Mouse (Mus musculus): ENCODE measurements around the gene Ctbs. TPM values are rescaled to one million over a fixed set of nuclear protein-coding genes. Genes with fewer than 3 reads are reported as not detected.

Ctbs gene
- polyA plus RNA-seq, 1 experiment = not detected

DNA sequence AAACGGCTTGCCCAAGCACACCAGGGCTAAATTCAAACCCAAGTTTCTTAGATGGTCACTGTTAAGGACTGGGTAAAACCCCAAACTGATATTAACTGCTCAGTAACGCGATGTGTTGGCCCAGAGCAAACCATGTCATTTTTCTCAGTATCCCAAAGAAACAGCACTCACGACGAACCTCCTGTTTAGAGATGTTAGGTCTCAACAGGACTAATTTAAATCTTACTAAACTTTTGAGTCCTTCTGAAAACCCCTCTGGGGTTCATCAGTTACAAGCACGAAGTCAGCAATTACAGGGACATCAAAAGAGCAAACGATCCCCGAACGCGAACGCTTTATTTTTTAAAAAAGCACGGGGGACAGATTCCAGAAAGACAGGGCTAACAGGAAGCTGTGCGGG lies 49.4 kb downstream of the Ctbs start:
- H3K4me3 ChIP-seq (ENCODE audit: insufficient read depth, low read depth, low read length) = peak overlapping the region; percentile 61
- no peak overlapping the region for H3K27ac ChIP-seq (ENCODE audit: insufficient read depth, low read depth, low read length)
- TF ChIP-seq CTCF (IDR thresholded peaks at IDR 0.05; ENCODE audit: insufficient read depth, low read depth, low read length) = no peak
- 10% methylated on average over 13 of the region's 13 CpGs for WGBS
- H3K4me1 ChIP-seq (ENCODE audit: control insufficient read depth, insufficient read depth, low read length) = peaks cover 4% of the 10 kb centered on the region

DNA sequence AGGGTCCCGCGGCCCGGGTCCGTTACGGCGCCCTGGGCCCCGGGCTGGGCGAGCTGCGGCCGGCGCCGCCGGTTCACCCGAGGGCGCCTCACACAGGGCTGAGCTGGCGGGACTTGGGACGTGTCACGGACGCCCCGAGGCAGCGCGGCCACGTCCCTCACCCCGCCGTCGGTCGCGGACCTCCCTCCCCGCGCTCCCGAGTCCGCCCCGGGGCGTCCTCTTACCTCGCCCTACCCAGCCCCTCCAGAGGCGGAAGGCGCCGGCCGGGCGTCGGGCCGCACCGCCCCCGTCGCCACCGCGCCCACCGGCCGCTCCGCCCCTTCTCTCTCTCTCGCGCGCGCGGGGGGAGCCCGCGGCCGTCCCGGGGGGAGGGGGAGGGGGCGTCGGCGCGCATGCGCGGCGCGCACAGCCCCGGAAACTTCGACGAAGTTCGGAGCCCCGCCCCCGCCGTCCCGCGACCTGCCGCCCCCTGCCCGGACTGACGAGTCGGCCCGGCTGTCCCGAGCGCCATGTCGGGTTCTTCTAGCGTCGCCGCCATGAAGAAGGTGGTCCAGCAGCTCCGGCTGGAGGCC lies 49.9 kb downstream of the Ctbs start, which contains the start of the genes Spata1 and Gng5:
Gene Spata1 (minus strand): TSS at position 323 of the 572 bp plus-strand sequence.
Gene Gng5 (plus strand): TSS at position 377 of the 572 bp plus-strand sequence.
- TF ChIP-seq POLR2A (IDR thresholded peaks at IDR 0.05; ENCODE audit: insufficient read depth, low read depth, low read length) = peak; percentile 36; the same call in 1 of the 2 replicates
- no peak for TF ChIP-seq CTCF (IDR thresholded peaks at IDR 0.05; ENCODE audit: insufficient read depth, low read depth, low read length)
- Histone ChIP-seq H3K27ac (ENCODE audit: insufficient read depth, low read depth, low read length) (peak within 1 kb of the TSS; percentile 75; the same call in 1 of the 2 replicates), H3K4me1 (ENCODE audit: control insufficient read depth, insufficient read depth, low read length) (peaks cover 4% of the 10 kb centered on the region), H3K4me3 (ENCODE audit: insufficient read depth, low read depth, low read length) (peak within 1 kb of the TSS; percentile 61)
- WGBS = under 1% methylated on average over 79 of the region's 88 CpGs

DNA sequence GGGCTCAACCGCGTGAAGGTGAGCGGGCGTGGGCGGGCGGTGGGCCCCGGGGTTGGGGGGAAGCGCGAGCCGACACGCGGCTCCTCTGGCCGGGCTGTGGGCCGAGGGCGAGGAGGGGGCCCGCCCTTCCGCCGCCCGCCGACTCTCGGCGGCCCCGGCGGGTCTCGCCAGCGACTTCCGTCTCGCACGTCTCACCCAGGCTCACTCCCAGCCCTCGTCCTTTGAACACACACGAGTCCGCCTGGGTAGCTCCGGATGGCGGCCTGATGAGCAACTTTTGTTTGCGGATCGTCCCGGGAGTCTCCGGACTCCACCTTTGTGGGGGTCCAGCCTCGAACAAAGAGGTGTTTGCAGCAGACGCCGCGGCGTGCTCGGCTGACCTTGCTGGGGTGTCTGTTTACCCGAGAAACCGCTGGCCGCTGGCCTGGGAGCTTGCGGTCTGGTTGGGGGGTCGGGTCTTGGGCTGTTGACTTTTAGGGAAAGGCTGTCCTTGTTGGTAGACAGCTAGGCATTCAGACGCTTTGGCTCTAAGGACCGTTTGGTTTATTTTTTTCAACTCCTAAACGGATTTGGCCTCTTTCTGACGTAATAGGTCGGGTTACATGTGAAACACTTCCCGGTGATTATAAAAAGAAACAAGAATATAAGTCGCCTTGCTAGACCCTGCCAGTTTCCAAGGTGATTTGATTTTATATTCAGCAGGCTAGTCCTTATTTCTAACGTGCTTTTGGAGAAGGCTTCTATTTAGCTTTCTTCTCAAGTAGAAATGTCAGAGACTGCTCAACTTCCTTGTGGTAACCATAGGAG lies 50.6 kb downstream of the Ctbs start:
- Histone ChIP-seq H3K27ac (ENCODE audit: insufficient read depth, low read depth, low read length) (peak overlapping the region; percentile 75; the same call in 1 of the 2 replicates), H3K4me3 (ENCODE audit: insufficient read depth, low read depth, low read length) (peak overlapping the region; percentile 61), H3K4me1 (ENCODE audit: control insufficient read depth, insufficient read depth, low read length) (peaks cover 4% of the 10 kb centered on the region)
- TF ChIP-seq CTCF (IDR thresholded peaks at IDR 0.05; ENCODE audit: insufficient read depth, low read depth, low read length) = no peak
- TF ChIP-seq POLR2A (IDR thresholded peaks at IDR 0.05; ENCODE audit: insufficient read depth, low read depth, low read length) = no peak
- WGBS = under 1% methylated on average over 57 of the region's 57 CpGs

DNA sequence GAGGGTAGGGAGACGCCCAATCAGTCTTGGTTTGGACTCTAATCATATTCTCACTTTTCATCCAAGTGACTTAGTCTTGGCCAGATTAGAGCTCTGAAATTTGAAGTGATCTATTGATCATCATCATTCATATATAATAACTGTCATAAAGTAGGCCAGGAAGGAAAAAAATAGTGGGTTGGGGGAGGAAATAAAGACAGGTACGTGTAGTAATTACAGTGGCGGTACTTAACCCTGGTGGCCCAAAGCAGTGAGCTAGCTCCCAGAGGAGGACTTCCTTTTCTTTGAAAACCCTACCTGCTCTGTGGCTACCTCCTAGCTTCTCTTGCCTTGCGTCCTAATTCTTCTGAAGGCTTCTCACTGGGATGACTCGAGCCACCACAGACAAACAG lies 51.2 kb downstream of the Ctbs start:
- TF ChIP-seq POLR2A (IDR thresholded peaks at IDR 0.05; ENCODE audit: insufficient read depth, low read depth, low read length) (no peak), CTCF (IDR thresholded peaks at IDR 0.05; ENCODE audit: insufficient read depth, low read depth, low read length) (no peak)
- Histone ChIP-seq H3K27ac (ENCODE audit: insufficient read depth, low read depth, low read length) (no peak overlapping the region), H3K4me1 (ENCODE audit: control insufficient read depth, insufficient read depth, low read length) (peaks cover 4% of the 10 kb centered on the region), H3K4me3 (ENCODE audit: insufficient read depth, low read depth, low read length) (no peak overlapping the region)
- 39% methylated on average over 5 of the region's 5 CpGs for WGBS

DNA sequence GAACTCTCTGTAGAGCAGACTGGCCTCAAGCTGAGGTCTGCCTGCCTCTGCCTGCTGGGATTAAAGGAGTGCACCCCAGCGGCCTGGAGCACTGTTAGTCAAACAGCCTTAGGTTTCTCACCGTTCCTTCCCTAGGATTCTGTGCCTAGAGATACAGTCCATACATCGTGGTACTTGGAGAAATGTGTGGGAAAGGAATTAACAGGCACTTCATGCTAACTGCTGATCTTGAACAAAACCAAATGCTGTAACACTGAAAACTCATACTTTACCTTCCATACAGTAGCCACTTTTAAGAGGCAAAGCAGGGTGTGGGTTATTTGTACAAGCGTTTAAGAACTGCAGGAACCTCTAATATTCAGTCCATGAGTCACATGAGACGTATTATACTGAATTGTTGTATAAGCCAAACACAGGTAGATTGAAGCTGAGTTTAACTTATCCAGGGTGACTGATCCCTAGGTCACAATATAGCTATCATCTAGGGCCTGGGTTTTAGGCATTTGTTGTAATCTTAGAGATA lies 52.1 kb downstream of the Ctbs start:
- H3K27ac ChIP-seq (ENCODE audit: insufficient read depth, low read depth, low read length) = no peak overlapping the region
- H3K4me1 ChIP-seq (ENCODE audit: control insufficient read depth, insufficient read depth, low read length) = peaks cover 4% of the 10 kb centered on the region
- 51% methylated on average over 5 of the region's 5 CpGs for WGBS
- H3K4me3 ChIP-seq (ENCODE audit: insufficient read depth, low read depth, low read length) = no peak overlapping the region
- TF ChIP-seq POLR2A (IDR thresholded peaks at IDR 0.05; ENCODE audit: insufficient read depth, low read depth, low read length) (no peak), CTCF (IDR thresholded peaks at IDR 0.05; ENCODE audit: insufficient read depth, low read depth, low read length) (no peak)

DNA sequence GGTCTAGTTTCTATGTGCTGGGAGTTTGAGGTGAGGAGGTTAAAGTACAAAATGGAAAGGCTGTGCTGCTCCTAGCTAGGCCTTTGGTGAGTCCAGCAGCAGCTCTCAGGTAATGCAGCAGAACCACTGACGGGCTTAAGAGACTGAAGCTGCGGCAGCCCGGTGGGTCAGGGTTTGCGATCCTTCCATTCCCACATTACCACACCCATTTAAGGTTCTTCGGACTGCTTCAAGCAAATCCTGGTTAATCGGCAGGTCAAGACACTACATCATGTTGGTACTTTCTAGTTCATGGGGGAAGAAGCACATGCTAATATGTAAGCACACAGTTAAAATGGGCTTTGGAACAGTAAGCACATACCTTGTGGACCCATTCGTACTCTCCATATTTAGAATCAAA lies 57.1 kb downstream of the Ctbs start:
- H3K4me1 ChIP-seq (ENCODE audit: control insufficient read depth, insufficient read depth, low read length) = no peaks in the 10 kb centered on the region
- 95% methylated on average over 7 of the region's 7 CpGs for WGBS
- TF ChIP-seq CTCF (IDR thresholded peaks at IDR 0.05; ENCODE audit: insufficient read depth, low read depth, low read length) = no peak
- no peak for TF ChIP-seq POLR2A (IDR thresholded peaks at IDR 0.05; ENCODE audit: insufficient read depth, low read depth, low read length)

More for the DNA sequence above, 57.1 kb downstream of the Ctbs start:
- H3K27ac ChIP-seq (ENCODE audit: insufficient read depth, low read depth, low read length) = no peak overlapping the region
- no peak overlapping the region for H3K4me3 ChIP-seq (ENCODE audit: insufficient read depth, low read depth, low read length)

Other genes starting within 250 kb of the Ctbs start
- not detected in 2 replicates for gene Lpar3, start 228.8 kb upstream of the Ctbs start, polyA plus RNA-seq (2012; ENCODE audit: insufficient read depth, insufficient read length, low replicate concordance, missing spikeins)
- not detected in 2 replicates for gene Ssx2ip, start 45.2 kb upstream of the Ctbs start, polyA plus RNA-seq (2012; ENCODE audit: insufficient read depth, insufficient read length, low replicate concordance, missing spikeins)
- gene Spata1, start 50.0 kb downstream of the Ctbs start, polyA plus RNA-seq (2012; ENCODE audit: insufficient read depth, insufficient read length, low replicate concordance, missing spikeins) = not detected in 2 replicates
- gene Gng5, start 50.0 kb downstream of the Ctbs start, polyA plus RNA-seq (2012; ENCODE audit: insufficient read depth, insufficient read length, low replicate concordance, missing spikeins) = not detected in 2 replicates
- gene Rpf1, start 71.6 kb downstream of the Ctbs start, polyA plus RNA-seq (2012; ENCODE audit: insufficient read depth, insufficient read length, low replicate concordance, missing spikeins) = not detected in 2 replicates
- not detected in 2 replicates for gene Uox, start 120.6 kb downstream of the Ctbs start, polyA plus RNA-seq (2012; ENCODE audit: insufficient read depth, insufficient read length, low replicate concordance, missing spikeins)
- not detected in 2 replicates for gene Dnase2b, start 165.8 kb downstream of the Ctbs start, polyA plus RNA-seq (2012; ENCODE audit: insufficient read depth, insufficient read length, low replicate concordance, missing spikeins)
- gene 4930503B20Rik, start 201.5 kb downstream of the Ctbs start, polyA plus RNA-seq (2012; ENCODE audit: insufficient read depth, insufficient read length, low replicate concordance, missing spikeins) = not detected in 2 replicates
- gene Samd13, start 235.8 kb downstream of the Ctbs start, polyA plus RNA-seq (2012; ENCODE audit: insufficient read depth, insufficient read length, low replicate concordance, missing spikeins) = not detected in 2 replicates

All from olfactory bulb, adult 2 months (tissue).